Mouse (Mus musculus) small intestine, adult 2 months (tissue): ENCODE results near the gene Fen1.

ENCODE experiments used
- CTCF ChIP-seq: fragments of 200-500 bp; IDR thresholded peaks from 2 replicates; pipeline ENCODE4 v1.5.1; 2012; ENCODE audit warnings: low read depth, mild to moderate bottlenecking, control low read depth, inconsistent platforms, low read length, moderate library complexity, mixed read lengths; ENCODE audit not compliant: insufficient replicate concordance, insufficient read length; ENCODE audit errors: extremely low read depth
- POLR2A ChIP-seq: fragments of 200-500 bp; IDR thresholded peaks from 2 replicates; pipeline ENCODE4 v1.6.1; 2012; ENCODE audit warnings: low read depth, mild to moderate bottlenecking, control low read depth, inconsistent platforms, low read length, moderate library complexity

DNA sequence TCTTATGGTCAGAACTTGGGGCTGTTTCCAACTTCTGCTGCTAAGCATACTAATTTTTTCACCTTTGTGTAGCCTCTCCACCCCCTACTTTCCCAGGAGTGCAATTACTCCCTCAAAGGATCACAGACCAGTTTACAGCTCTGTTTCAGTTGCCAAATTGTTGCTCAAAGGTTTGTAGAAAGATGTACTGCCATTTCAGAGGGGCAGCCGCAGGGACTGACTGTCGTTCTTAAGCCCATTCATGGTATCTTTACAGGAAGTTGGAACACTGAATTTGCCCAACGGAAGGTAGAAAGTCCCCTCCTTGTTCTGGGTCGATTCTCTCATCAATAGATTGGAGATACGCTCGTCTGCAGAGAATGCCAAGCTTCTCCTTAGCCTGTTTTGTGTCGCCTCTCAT lies 32.6 kb downstream of the Fen1 start:
- TF ChIP-seq CTCF: no peak
- no peak for TF ChIP-seq POLR2A
